Mouse (Mus musculus) olfactory bulb, adult 2 months (tissue): ENCODE results near the gene Cryba1. TPM values are rescaled to one million over a fixed set of nuclear protein-coding genes. Genes with fewer than 3 reads are reported as not detected.

Experiments used
- H3K27ac ChIP-seq: fragments of 200-500 bp; 2 replicates; pipeline ENCODE4 v1.5.1; 2012; ENCODE audit warnings: low read depth, low read length; ENCODE audit not compliant: insufficient read depth
- H3K4me1 ChIP-seq: fragments of 200-500 bp; 2 replicates; pipeline ENCODE4 v1.6.1; 2012; ENCODE audit warnings: low read length; ENCODE audit not compliant: control insufficient read depth, insufficient read depth
- H3K4me3 ChIP-seq: fragments of 200-500 bp; 2 replicates; pipeline ENCODE4 v1.5.1; 2012; ENCODE audit warnings: mild to moderate bottlenecking, low read depth, low read length, moderate library complexity; ENCODE audit not compliant: insufficient read depth
- CTCF ChIP-seq: fragments of 200-500 bp; IDR thresholded peaks from 2 replicates; pipeline ENCODE4 v1.5.1; 2012; ENCODE audit warnings: low read depth, mild to moderate bottlenecking, low read length, moderate library complexity; ENCODE audit not compliant: insufficient read depth
- POLR2A ChIP-seq: fragments of 200-500 bp; IDR thresholded peaks from 2 replicates; pipeline ENCODE4 v1.6.1; 2012; ENCODE audit warnings: mild to moderate bottlenecking, low read depth, low read length, moderate library complexity; ENCODE audit not compliant: insufficient read depth
- WGBS: fragments of 180-500 bp; shearing (Covaris S2); methylation state at CpG from one replicate; pipeline ENCODE4 v1.1.7; 2018; 5-methylcytosine and 5-hydroxymethylcytosine counted together
- polyA plus RNA-seq: library from polyadenylated mRNA; stranded (reverse); fragments of >200 nt; gene quantifications from 2 replicates; pipeline ENCODE4 v1.2.4, GENCODE M21; 2012; ENCODE audit warnings: low replicate concordance; ENCODE audit not compliant: missing spikeins, insufficient read depth, insufficient read length

The Cryba1 gene
- polyA plus RNA-seq, 1 experiment, result not detected

GRCm38 (mm10) chr11:77687541-77688131, 37.4 kb downstream of the Cryba1 start:
- TF ChIP-seq POLR2A, result no peak
- TF ChIP-seq CTCF, result no peak
- Histone ChIP-seq H3K4me1 (no peaks in the 10 kb centered on the region), H3K4me3 (peak overlapping the region; percentile 87), H3K27ac (0 out of 2 replicates have a peak overlapping the region, but pooled peaks have one; percentile 49)
- WGBS, result under 1% methylated on average over 39 of the region's 40 CpGs

DNA sequence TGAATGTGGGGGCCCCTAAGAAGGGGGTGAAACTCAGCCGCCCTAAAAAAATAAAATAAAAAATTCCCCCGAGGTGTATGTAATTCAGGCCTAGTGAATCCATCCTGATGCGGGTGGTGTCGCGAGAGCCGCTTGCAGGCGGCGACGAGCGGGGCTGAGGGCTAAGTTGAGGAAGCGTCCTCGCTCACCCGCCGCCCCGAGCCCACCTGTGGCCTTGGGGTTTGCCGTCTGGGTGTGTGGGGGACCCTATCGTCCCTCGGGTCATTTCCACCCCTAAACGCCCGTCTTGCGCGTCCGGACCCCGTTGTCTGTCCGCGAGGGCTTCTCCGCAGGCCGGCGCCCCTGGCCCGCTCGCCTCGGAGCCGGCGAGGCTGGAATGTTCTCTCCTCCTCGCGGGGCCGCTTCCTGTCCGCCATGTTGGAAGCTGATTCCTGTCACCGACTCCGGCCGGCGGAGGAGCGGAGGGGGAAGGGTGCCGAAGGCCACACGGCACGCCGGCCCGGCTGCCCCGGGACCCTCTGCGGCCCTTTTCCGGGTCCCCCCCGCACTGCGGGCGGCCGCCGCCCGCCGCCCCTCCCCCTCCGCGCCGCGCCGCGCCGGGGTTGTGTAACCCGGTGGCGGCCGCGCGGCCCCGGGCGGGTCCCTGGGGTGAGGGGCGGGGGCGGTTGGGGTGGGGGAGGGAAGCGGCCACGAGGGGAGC, 38.1 kb downstream of the Cryba1 start:
- Histone ChIP-seq H3K27ac (peak overlapping the region; percentile 96), H3K4me3 (peak overlapping the region; percentile 87), H3K4me1 (no peaks in the 10 kb centered on the region)
- WGBS, result under 1% methylated on average over 70 of the region's 76 CpGs
- TF ChIP-seq CTCF (no peak), POLR2A (no peak)

- peak overlapping the region; percentile 96 for H3K27ac ChIP-seq
- no peaks in the 10 kb centered on the region for H3K4me1 ChIP-seq
- under 1% methylated on average over 29 of the region's 30 CpGs for WGBS
- H3K4me3 ChIP-seq, result peak overlapping the region; percentile 87
- TF ChIP-seq POLR2A (no peak), CTCF (no peak)
Measured at GRCm38 (mm10) chr11:77686346-77686840, 38.7 kb downstream of the Cryba1 start.

- peak within 1 kb of the TSS; percentile 99 for H3K27ac ChIP-seq
- WGBS, result under 1% methylated on average over 38 of the region's 38 CpGs
Measured at GRCm38 (mm10) chr11:77685383-77686265, 39.5 kb downstream of the Cryba1 start, which contains the start of gene Nufip2. TSS of gene Nufip2 (plus strand) at chr11:77686155.

DNA sequence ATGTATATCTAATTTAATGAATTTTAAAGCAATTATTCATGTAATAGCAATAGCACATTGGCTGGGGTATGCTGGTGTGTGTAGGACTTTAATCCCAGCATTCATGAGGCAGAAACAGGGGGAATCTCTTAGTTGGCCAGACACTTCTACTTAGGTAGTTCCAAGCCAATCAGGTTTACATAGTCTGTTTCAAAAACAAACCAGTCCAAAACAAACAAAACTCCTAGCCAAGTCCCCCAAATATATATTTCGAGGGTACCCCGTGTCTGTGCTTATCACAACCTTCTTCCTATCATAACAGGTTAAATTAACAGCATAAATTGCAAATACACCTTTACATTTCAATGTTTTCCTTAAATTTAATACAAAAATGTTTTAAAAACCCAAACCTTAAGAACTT, 40.2 kb downstream of the Cryba1 start:
- Histone ChIP-seq H3K4me1 (no peaks in the 10 kb centered on the region), H3K27ac (no peak overlapping the region), H3K4me3 (no peak overlapping the region)
- 25% methylated on average over 2 of the region's 2 CpGs for WGBS
- no peak for TF ChIP-seq POLR2A
- TF ChIP-seq CTCF, result no peak

More at GRCm38 (mm10) chr11:77685383-77686265, 39.5 kb downstream of the Cryba1 start, which contains the start of gene Nufip2:
- Histone ChIP-seq H3K4me1 (no peaks in the 10 kb centered on the region), H3K4me3 (peak within 1 kb of the TSS; percentile 87)
- TF ChIP-seq POLR2A (peak; percentile 100), CTCF (no peak)

GRCm38 (mm10) chr11:77680018-77680417, 45.1 kb downstream of the Cryba1 start:
- TF ChIP-seq CTCF, result no peak
- no peak for TF ChIP-seq POLR2A
- no peak overlapping the region for H3K27ac ChIP-seq
- no peaks in the 10 kb centered on the region for H3K4me1 ChIP-seq
- no peak overlapping the region for H3K4me3 ChIP-seq
- WGBS, result 45% methylated on average over 2 of the region's 2 CpGs

DNA sequence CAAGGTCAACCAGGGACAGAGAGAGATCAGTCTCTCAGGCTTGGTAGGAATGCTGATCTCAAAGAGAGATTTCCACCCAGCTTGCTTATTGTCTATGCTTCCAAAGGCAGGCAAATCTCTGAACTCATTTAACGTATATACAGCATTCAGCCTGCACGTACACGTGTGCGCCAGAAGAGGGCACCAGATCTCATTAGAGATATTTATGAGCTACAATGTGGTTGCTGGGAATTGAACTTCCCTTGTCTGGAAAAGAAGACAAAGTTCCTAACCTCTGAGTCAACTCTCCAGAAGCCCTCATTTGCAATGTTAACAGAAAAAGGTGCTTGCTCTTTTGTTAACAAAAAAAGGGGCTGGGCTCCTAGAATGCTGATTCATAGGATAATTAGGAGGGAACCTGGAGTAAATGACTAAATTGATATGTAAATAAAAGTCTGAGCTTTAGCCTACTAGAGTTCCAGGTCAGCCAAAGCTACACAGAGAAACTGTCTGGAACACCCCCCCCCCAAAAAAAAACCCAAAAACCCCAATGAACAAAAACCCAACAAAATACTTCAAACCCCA, 51.6 kb downstream of the Cryba1 start:
- TF ChIP-seq CTCF, result no peak
- no peak for TF ChIP-seq POLR2A
- no peak overlapping the region for H3K27ac ChIP-seq
- WGBS, result 65% methylated on average over 4 of the region's 4 CpGs
- no peak overlapping the region for H3K4me3 ChIP-seq
- H3K4me1 ChIP-seq, result no peaks in the 10 kb centered on the region

DNA sequence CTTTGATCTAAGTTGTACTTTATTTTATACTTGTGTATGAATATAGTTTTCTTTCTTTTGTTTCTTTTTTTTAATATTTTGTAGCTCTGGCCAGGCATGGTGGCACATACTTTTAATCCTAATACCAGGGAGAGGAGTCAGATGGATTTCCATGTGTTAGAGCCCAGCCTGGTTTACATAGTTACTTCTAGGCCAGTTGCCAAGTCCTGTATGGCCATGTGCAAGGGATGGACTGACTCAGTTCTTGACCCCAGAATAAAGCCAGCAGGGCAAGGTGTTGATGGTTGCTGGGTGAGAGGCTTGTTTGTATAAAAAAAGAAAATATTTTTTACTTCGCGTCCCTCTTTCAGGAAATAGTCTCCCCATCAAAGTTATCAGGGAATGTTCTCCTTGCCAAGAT, 52.3 kb downstream of the Cryba1 start:
- H3K4me1 ChIP-seq, result no peaks in the 10 kb centered on the region
- no peak overlapping the region for H3K27ac ChIP-seq
- H3K4me3 ChIP-seq, result no peak overlapping the region
- 88% methylated on average over 2 of the region's 2 CpGs for WGBS
- no peak for TF ChIP-seq POLR2A
- no peak for TF ChIP-seq CTCF

Other genes starting within 250 kb of the Cryba1 start
- not detected in 2 replicates for gene Ankrd13b, start 235.6 kb downstream of the Cryba1 start, polyA plus RNA-seq
- gene Git1, start 231.7 kb downstream of the Cryba1 start, polyA plus RNA-seq, result not detected in 2 replicates
- gene Abhd15, start 210.2 kb downstream of the Cryba1 start, polyA plus RNA-seq, result not detected in 2 replicates
- gene Trp53i13, start 209.3 kb downstream of the Cryba1 start, polyA plus RNA-seq, result not detected in 2 replicates
- not detected in 2 replicates for gene Gm10392, start 206.1 kb downstream of the Cryba1 start, polyA plus RNA-seq
- gene Taok1, start 117.5 kb downstream of the Cryba1 start, polyA plus RNA-seq, result 34.1 and 50.5 TPM in 2 replicates
- 249 TPM in 1 of 2 replicates, not detected in the other for gene Nufip2, start 39.1 kb downstream of the Cryba1 start, polyA plus RNA-seq
- gene Myo18a, start 38.0 kb upstream of the Cryba1 start, polyA plus RNA-seq, result 284 TPM in 1 of 2 replicates, not detected in the other
- not detected in 2 replicates for gene Gm10277, start 62.5 kb upstream of the Cryba1 start, polyA plus RNA-seq
- gene Pipox, start 168.8 kb upstream of the Cryba1 start, polyA plus RNA-seq, result not detected in 2 replicates
- gene Sez6, start 205.5 kb upstream of the Cryba1 start, polyA plus RNA-seq, result 109 TPM in 1 of 2 replicates, not detected in the other